Mouse (Mus musculus) intestine, embryonic 16.5 days (tissue): ENCODE measurements at regions not wholly inside any gene's neighbourhood (a gene's known extent, or its start where the extent isn't known, plus 50 kb on each side); places are given as distances from the start of the nearest gene placed in this dataset.
A peak's percentile ranks its signal among the peaks of the same experiment; 100 is the strongest.

Experiments used
- ATAC-seq: fragments of 200-750 bp; cut with Nextera tagmentation; 2 replicates; pipeline ENCODE4 v1.8.0; 2017; ENCODE audit warnings: moderate TSS enrichment, moderate library complexity
- H3K27ac ChIP-seq: fragments of 300-500 bp; sonication (generic); 2 replicates; pipeline ENCODE4 v1.5.1; 2014; ENCODE audit warnings: mild to moderate bottlenecking, low read length
- H3K27me3 ChIP-seq: fragments of 300-500 bp; sonication (generic); replicated peaks from 2 replicates; pipeline ENCODE4 v1.6.1; 2014; ENCODE audit warnings: low read length, control low read depth, mixed read lengths; ENCODE audit not compliant: control insufficient read depth, insufficient read depth
- H3K36me3 ChIP-seq: fragments of 300-500 bp; sonication (generic); 2 replicates; pipeline ENCODE4 v1.6.1; 2014; ENCODE audit warnings: low read length, control low read depth; ENCODE audit not compliant: control insufficient read depth, insufficient read depth
- H3K4me1 ChIP-seq: fragments of 300-500 bp; sonication (generic); 2 replicates; pipeline ENCODE4 v1.6.1; 2014; ENCODE audit warnings: low read length, control low read depth, mixed read lengths; ENCODE audit not compliant: control insufficient read depth, insufficient read depth
- H3K4me2 ChIP-seq: fragments of 300-500 bp; sonication (generic); 2 replicates; pipeline ENCODE4 v1.6.1; 2014; ENCODE audit warnings: low read depth, low read length, control low read depth
- H3K4me3 ChIP-seq: fragments of 300-500 bp; sonication (generic); 2 replicates; pipeline ENCODE4 v1.5.1; 2014; ENCODE audit warnings: mild to moderate bottlenecking, low read length
- H3K9ac ChIP-seq: fragments of 300-500 bp; sonication (generic); 2 replicates; pipeline ENCODE4 v1.6.1; 2014; ENCODE audit warnings: low read depth, low read length
- H3K9me3 ChIP-seq: fragments of 300-500 bp; sonication (generic); 2 replicates; pipeline ENCODE4 v1.6.1; 2016; ENCODE audit warnings: low read length, control low read depth; ENCODE audit not compliant: control insufficient read depth
- WGBS: fragments of 180-500 bp; shearing (Covaris S2); extraction: QIAGEN DNeasy Blood & Tissue Kit; methylation state at CpG from one replicate; pipeline ENCODE4 v1.1.7; 2014; 5-methylcytosine and 5-hydroxymethylcytosine counted together

GRCm38 (mm10) chr11:114231841-114232240, 165.0 kb upstream of the Sdk2 start:
- H3K9me3 ChIP-seq = no peaks in the 10 kb centered on the region
- peaks cover 19% of the 10 kb centered on the region for H3K4me1 ChIP-seq
- WGBS = 58% methylated on average over 4 of the region's 4 CpGs
- no peak overlapping the region for H3K4me3 ChIP-seq
- no peak overlapping the region for H3K4me2 ChIP-seq
- H3K36me3 ChIP-seq = no peaks in the 10 kb centered on the region
- no peaks in the 10 kb centered on the region for H3K27me3 ChIP-seq
- H3K9ac ChIP-seq = no peak overlapping the region
- no peak for ATAC-seq
- peak overlapping the region; percentile 24; the same call in 1 of the 2 replicates for H3K27ac ChIP-seq

DNA sequence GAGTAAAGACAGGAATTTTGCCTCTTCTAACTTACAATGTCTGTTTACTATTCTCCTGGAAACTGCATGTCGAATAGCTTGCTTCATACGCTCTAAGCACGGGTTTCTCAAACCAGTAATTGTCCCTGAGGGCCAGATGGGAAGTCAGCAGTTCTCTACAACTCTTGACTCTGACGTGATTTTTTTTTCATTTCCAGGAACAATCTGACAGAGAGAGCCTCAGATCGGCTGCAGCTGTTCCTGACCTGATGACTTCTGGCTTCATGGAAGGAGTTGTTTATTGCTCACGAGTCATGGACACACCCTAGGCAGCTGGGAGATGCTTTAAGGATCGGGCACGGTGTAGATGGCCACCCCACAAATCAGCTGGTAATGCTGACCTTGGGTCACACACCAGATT, 162.9 kb upstream of the Sdk2 start:
- H3K4me3 ChIP-seq = no peak overlapping the region
- 26% methylated on average over 8 of the region's 8 CpGs for WGBS
- H3K9ac ChIP-seq = no peak overlapping the region
- H3K36me3 ChIP-seq = no peaks in the 10 kb centered on the region
- peaks cover 19% of the 10 kb centered on the region for H3K4me1 ChIP-seq
- no peaks in the 10 kb centered on the region for H3K9me3 ChIP-seq
- no peak overlapping the region for H3K4me2 ChIP-seq
- H3K27ac ChIP-seq = peak overlapping the region; percentile 47; the same call in 1 of the 2 replicates
- H3K27me3 ChIP-seq = no peaks in the 10 kb centered on the region
- peak; percentile 78 for ATAC-seq

GRCm38 (mm10) chr11:114229196-114229595, 162.3 kb upstream of the Sdk2 start:
- Histone ChIP-seq H3K36me3 (no peaks in the 10 kb centered on the region), H3K9ac (no peak overlapping the region), H3K27me3 (no peaks in the 10 kb centered on the region), H3K4me3 (no peak overlapping the region), H3K4me2 (no peak overlapping the region), H3K27ac (peak overlapping the region; percentile 47; the same call in 1 of the 2 replicates), H3K9me3 (no peaks in the 10 kb centered on the region), H3K4me1 (peaks cover 19% of the 10 kb centered on the region)
- ATAC-seq = 0 out of 2 replicates have a peak, but pooled peaks have one; percentile 14
- WGBS = 86% methylated on average over 6 of the region's 6 CpGs

GRCm38 (mm10) chr11:114226553-114226952, 159.7 kb upstream of the Sdk2 start:
- H3K27me3 ChIP-seq = no peaks in the 10 kb centered on the region
- no peak overlapping the region for H3K9ac ChIP-seq
- H3K36me3 ChIP-seq = no peaks in the 10 kb centered on the region
- H3K4me1 ChIP-seq = peaks cover 5% of the 10 kb centered on the region; the same call in 1 of the 2 replicates
- H3K4me2 ChIP-seq = no peak overlapping the region
- H3K4me3 ChIP-seq = no peak overlapping the region
- no peak for ATAC-seq
- WGBS = 80% methylated on average over 13 of the region's 13 CpGs
- H3K27ac ChIP-seq = no peak overlapping the region
- no peaks in the 10 kb centered on the region for H3K9me3 ChIP-seq

DNA sequence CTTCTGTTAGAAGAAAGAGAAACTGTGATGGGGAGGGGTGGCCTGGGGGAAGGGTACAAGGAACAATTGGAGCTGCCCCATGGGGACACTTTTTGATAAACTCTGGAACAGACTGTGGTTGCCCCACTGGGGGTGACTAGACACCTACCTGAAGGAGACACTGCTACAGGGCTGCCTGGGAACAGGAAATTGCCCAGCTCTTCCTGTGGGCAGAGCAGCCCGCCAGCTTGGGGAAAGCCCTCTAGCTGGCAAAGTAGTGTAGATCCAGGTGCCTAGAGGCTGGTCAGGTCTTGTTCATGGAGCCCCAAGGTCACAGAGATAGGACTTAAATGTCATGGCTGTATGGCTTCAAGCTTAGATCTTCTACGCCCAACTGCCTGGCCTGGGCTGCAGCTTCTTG, 157.9 kb upstream of the Sdk2 start:
- WGBS = 87% methylated on average over 2 of the region's 2 CpGs

DNA sequence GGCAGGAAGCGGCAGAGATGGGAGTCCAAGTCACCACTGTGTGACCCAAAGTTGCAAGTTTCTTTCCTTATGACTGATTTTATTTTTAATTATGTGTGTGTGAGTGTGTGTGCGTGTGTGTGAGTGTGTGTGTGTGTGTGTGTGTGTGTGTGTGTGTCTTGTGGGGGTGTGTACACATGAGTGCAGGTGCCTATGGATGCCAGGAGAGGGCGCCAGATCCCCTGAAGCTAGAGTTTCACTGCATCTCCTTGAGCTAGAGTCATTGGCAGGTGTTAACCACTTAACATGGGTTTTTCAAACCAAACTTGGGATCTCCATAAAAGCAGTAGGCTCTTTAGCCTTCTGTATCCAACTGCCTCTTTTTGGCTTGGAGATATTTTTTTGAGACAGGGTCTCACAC, 156.2 kb upstream of the Sdk2 start:
- Histone ChIP-seq H3K27ac (no peak overlapping the region), H3K4me2 (no peak overlapping the region), H3K9me3 (no peaks in the 10 kb centered on the region), H3K27me3 (no peaks in the 10 kb centered on the region), H3K36me3 (no peaks in the 10 kb centered on the region), H3K4me1 (no peaks in the 10 kb centered on the region), H3K9ac (no peak overlapping the region), H3K4me3 (no peak overlapping the region)
- WGBS = 94% methylated on average over 3 of the region's 3 CpGs
- ATAC-seq = no peak

More for the DNA sequence above, 157.9 kb upstream of the Sdk2 start:
- Histone ChIP-seq H3K27me3 (no peaks in the 10 kb centered on the region), H3K27ac (no peak overlapping the region), H3K9ac (no peak overlapping the region), H3K9me3 (no peaks in the 10 kb centered on the region), H3K4me3 (no peak overlapping the region), H3K36me3 (no peaks in the 10 kb centered on the region), H3K4me2 (no peak overlapping the region), H3K4me1 (no peaks in the 10 kb centered on the region)
- ATAC-seq = no peak

- H3K4me1 ChIP-seq = peaks cover 15% of the 10 kb centered on the region
- WGBS = 84% methylated on average over 2 of the region's 2 CpGs
- no peak for ATAC-seq
- H3K9me3 ChIP-seq = no peaks in the 10 kb centered on the region
- no peak overlapping the region for H3K4me2 ChIP-seq
- H3K36me3 ChIP-seq = no peaks in the 10 kb centered on the region
- no peak overlapping the region for H3K4me3 ChIP-seq
- no peak overlapping the region for H3K27ac ChIP-seq
- H3K9ac ChIP-seq = no peak overlapping the region
- H3K27me3 ChIP-seq = no peaks in the 10 kb centered on the region
Measured at GRCm38 (mm10) chr11:114220466-114220865, 153.6 kb upstream of the Sdk2 start.

GRCm38 (mm10) chr11:114218732-114219506, 152.1 kb upstream of the Sdk2 start:
- Histone ChIP-seq H3K27me3 (no peaks in the 10 kb centered on the region), H3K4me2 (no peak overlapping the region), H3K27ac (no peak overlapping the region), H3K36me3 (no peaks in the 10 kb centered on the region), H3K9ac (no peak overlapping the region), H3K4me3 (no peak overlapping the region), H3K4me1 (peaks cover 15% of the 10 kb centered on the region), H3K9me3 (no peaks in the 10 kb centered on the region)
- 35% methylated on average over 9 of the region's 9 CpGs for WGBS
- no peak for ATAC-seq

GRCm38 (mm10) chr11:114217245-114217757, 150.5 kb upstream of the Sdk2 start:
- H3K9me3 ChIP-seq = no peaks in the 10 kb centered on the region
- H3K4me3 ChIP-seq = peak overlapping the region; percentile 27; the same call in 1 of the 2 replicates
- no peak overlapping the region for H3K9ac ChIP-seq
- H3K27ac ChIP-seq = no peak overlapping the region
- H3K36me3 ChIP-seq = no peaks in the 10 kb centered on the region
- H3K4me1 ChIP-seq = peaks cover 15% of the 10 kb centered on the region
- H3K4me2 ChIP-seq = peak overlapping the region; percentile 51
- 8% methylated on average over 15 of the region's 15 CpGs for WGBS
- H3K27me3 ChIP-seq = no peaks in the 10 kb centered on the region
- ATAC-seq = peak; percentile 58; the same call in 1 of the 2 replicates
